Mouse (Mus musculus): ENCODE measurements around the gene Zcrb1. TPM values are rescaled to one million over a fixed set of nuclear protein-coding genes. Genes with fewer than 3 reads are reported as not detected.
A peak's percentile ranks its signal among the peaks of the same experiment; 100 is the strongest.

Gene Zcrb1
- polyA plus RNA-seq, 1 experiment from 2014 or later, result 163 TPM

GRCm38 (mm10) chr15:93340630-93341379, 57.3 kb downstream of the Zcrb1 start:
- Histone ChIP-seq H3K4me3 (no peak overlapping the region), H3K4me1 (peaks cover 9% of the 10 kb centered on the region; the same call in 1 of the 2 replicates), H3K9me3 (replicated peaks) (no peaks in the 10 kb centered on the region), H3K36me3 (no peaks in the 10 kb centered on the region), H3K27ac (replicated peaks) (no peak overlapping the region), H3K27me3 (ENCODE audit: low read depth, poor library complexity, severe bottlenecking) (peaks cover 11% of the 10 kb centered on the region; the same call in 1 of the 2 replicates)
- WGBS, result 89% methylated on average over 10 of the region's 10 CpGs
- no peak for DNase-seq (ENCODE audit: low spot score)

- Histone ChIP-seq H3K9me3 (replicated peaks) (no peaks in the 10 kb centered on the region), H3K36me3 (peaks cover 15% of the 10 kb centered on the region), H3K27ac (replicated peaks) (peak within 1 kb of the TSS; percentile 94), H3K4me1 (peaks cover 24% of the 10 kb centered on the region), H3K27me3 (ENCODE audit: low read depth, poor library complexity, severe bottlenecking) (peaks cover 11% of the 10 kb centered on the region; the same call in 1 of the 2 replicates), H3K4me3 (peak within 1 kb of the TSS; percentile 86)
- DNase-seq (ENCODE audit: low spot score), result peak; percentile 86
- WGBS, result under 1% methylated on average over 73 of the region's 73 CpGs
Measured at GRCm38 (mm10) chr15:93336925-93337761, 61.0 kb downstream of the Zcrb1 start, which contains the start of gene Yaf2. TSS of gene Yaf2 (minus strand) at chr15:93336935.

DNA sequence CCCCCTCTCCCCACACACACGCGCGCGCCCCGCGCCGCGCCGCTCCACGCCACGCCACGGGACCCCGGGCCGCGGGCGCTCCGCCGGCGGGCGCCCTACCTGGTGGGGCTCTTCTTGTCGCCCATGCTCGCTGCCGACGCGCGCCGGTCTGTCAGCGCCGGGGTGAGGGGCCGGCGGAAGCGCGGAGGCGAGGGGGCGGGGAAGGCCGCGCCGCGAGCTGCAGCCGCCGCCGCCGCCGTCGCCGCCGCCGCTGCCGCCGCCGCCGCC, 61.5 kb downstream of the Zcrb1 start:
- H3K4me1 ChIP-seq, result peaks cover 24% of the 10 kb centered on the region
- WGBS, result 5% methylated on average over 50 of the region's 52 CpGs
- peaks cover 11% of the 10 kb centered on the region; the same call in 1 of the 2 replicates for H3K27me3 ChIP-seq (ENCODE audit: low read depth, poor library complexity, severe bottlenecking)
- no peaks in the 10 kb centered on the region for H3K9me3 ChIP-seq (replicated peaks)
- no peak for DNase-seq (ENCODE audit: low spot score)
- H3K36me3 ChIP-seq, result peaks cover 21% of the 10 kb centered on the region
- H3K27ac ChIP-seq (replicated peaks), result peak overlapping the region; percentile 94
- peak overlapping the region; percentile 86 for H3K4me3 ChIP-seq

Other genes with a start within 250 kb of the Zcrb1 start
- gene Gxylt1, start 123.2 kb downstream of the Zcrb1 start, polyA plus RNA-seq (2016; fragmentation: Nextera tagmentation; extraction: Ambion mirVana), result 12.8 and 14.5 TPM in 2 replicates
- gene Yaf2, start 61.4 kb downstream of the Zcrb1 start, polyA plus RNA-seq (2016; fragmentation: Nextera tagmentation; extraction: Ambion mirVana), result 110 and 113 TPM in 2 replicates
- 96.8 and 103 TPM in 2 replicates for gene Pphln1, start within 50 bp of the Zcrb1 start, polyA plus RNA-seq (2016; fragmentation: Nextera tagmentation; extraction: Ambion mirVana)
- gene Prickle1, start 197.6 kb upstream of the Zcrb1 start, polyA plus RNA-seq (2016; fragmentation: Nextera tagmentation; extraction: Ambion mirVana), result 10.8 and 14.6 TPM in 2 replicates